Mouse (Mus musculus): ENCODE data around the gene Rs1.

Gene Rs1

GRCm38 (mm10) chrX:160767713-160768112 lies at the start of gene Rs1:
TSS of gene Rs1 (plus strand) at chrX:160768013.
- in situ Hi-C loops (cut with MboI; ENCODE audit: unreplicated experiment in 2 of 2) = loop anchor here in 1 of 2 experiments (25.0 kb wide), 1 partner anchor 245 kb away; no protein-coding TSS in a partner anchor

DNA sequence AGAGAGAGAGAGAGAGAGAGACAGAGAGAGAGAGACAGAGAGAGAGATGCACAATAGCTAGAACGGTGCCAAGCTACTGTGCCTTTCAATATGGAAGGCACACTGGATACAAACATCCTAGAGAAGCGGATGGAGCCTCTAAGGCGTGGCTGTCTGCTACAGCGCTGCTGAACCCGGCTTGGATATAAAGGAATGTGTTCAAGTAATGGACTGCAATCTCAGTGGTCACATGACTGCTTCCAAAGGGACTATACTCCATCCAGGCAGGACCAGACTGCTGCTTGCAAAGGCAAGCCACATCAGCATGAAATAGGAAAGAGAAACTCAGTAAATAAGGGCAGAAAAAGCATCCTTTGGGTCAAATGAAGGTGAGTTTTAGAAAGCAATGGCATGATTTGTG lies 32.2 kb upstream of the Rs1 start, which contains the start of gene Ppef1:
Ppef1 (minus strand) TSS at position 116 of the 400 bp plus-strand sequence.
- in situ Hi-C loops (cut with MboI; ENCODE audit: unreplicated experiment in 2 of 2) = no loop called here

GRCm38 (mm10) chrX:160745399-160745798 lies 22.4 kb upstream of the Rs1 start:
- in situ Hi-C loops (cut with MboI; ENCODE audit: unreplicated experiment in 2 of 2) = no loop called here

DNA sequence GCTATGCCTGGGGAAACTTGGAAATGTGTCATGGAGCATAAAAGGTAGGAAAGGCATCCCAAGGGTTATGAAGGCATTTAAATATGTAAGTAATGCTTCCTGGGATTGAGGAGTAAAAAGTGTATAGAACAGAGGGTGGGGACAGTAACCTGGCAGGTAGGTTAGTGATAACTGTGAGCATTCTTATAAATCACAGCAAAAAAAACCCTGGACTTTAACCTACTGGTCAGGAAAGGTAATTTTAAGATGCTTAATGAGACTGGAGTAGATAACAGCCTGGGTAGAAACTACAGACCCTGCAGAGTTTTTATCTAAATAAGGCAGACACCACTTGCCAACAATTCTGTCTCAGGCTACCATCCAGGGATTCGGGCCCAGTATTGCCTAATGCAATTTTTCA lies 19.2 kb upstream of the Rs1 start:
- in situ Hi-C loops (cut with MboI; ENCODE audit: unreplicated experiment in 2 of 2) = no loop called here

DNA sequence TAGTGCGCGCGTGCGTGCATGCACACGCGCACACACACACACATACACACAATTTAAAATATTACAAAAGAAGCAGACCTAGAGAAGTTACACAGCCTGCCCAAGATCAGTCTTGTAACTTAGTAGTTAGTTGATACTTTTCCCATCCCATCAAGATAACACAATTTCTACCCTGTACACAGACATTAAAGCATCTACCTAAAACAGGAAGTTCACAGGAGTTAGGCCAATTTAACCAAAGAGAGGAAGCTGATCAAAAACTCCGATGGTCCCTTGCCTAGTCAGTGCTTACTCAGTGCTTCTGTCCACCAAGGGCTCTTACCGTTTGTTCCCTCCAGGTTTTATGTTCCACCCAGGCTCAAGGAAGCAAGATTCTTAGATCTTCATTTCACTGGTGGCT lies 17.0 kb upstream of the Rs1 start:
- in situ Hi-C loops (cut with MboI; ENCODE audit: unreplicated experiment in 2 of 2) = loop anchor here in 1 of 2 experiments (25.0 kb wide), 1 partner anchor 261 kb away; no protein-coding TSS in a partner anchor

GRCm38 (mm10) chrX:160765389-160766232 lies 2.2 kb upstream of the Rs1 start:
- in situ Hi-C loops (cut with MboI; ENCODE audit: unreplicated experiment in 2 of 2) = loop anchor here in 1 of 2 experiments (25.0 kb wide), 1 partner anchor 247 kb away; no protein-coding TSS in a partner anchor

DNA sequence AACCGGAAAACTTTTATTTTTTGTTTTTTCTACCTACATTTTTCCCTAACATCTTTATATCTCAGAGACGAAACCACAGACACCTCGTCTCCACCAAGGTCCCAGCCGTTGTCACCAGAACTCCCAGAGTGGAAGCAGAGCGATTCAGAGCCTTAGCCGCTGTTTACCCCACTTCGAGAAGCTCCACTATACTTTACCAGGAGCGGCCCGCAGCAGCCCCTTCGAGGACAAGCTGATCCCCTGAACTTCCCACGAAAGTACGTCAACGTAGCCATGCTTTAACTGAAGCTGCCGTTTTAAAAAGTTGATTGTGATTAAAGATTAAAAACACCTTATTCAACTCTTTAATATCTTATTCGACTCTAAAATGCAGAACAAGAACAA lies 1.6 kb upstream of the Rs1 start:
- in situ Hi-C loops (cut with MboI; ENCODE audit: unreplicated experiment in 2 of 2) = loop anchor here in 1 of 2 experiments (25.0 kb wide), 1 partner anchor 246 kb away; no protein-coding TSS in a partner anchor

DNA sequence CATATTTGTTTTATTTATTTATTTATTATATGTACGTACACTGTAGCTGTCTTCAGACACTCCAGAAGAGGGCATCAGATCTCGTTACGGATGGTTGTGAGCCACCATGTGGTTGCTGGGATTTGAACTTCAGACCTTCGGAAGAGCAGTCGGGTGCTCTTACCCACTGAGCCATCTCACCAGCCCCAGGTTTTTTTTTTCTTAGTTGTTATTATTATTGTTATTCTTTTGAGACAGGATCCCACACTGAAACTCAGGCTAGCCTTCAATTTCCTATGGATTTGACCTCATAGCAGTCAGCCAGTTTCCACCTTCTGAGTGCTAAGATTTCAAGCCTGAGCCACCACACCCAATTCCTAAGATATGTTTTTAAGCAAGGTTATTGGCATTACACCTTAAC lies 1.8 kb downstream of the Rs1 start:
- in situ Hi-C loops (cut with MboI; ENCODE audit: unreplicated experiment in 2 of 2) = loop anchor here in 1 of 2 experiments (25.0 kb wide), 1 partner anchor 243 kb away; no protein-coding TSS in a partner anchor

DNA sequence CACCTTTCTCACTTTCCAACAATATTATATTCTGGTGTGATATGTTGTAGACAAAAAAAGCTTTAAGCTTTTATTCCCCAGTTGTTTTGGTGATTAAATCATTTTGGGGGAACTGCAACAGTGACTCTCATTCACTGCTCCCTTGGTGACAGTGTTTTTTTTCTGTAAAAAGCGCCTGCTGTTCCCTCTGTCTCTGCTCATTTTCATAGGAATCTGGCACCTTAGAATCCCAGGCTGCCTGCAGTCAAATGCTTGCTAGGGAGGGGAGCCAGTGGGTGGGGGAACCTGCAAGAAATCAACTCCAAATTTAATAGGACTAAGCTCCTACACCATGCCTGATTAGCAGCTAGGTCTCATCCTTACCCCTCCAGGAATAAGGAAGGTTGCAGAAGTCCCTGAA lies 5.2 kb downstream of the Rs1 start:
- in situ Hi-C loops (cut with MboI; ENCODE audit: unreplicated experiment in 2 of 2) = loop anchor here in 1 of 2 experiments (25.0 kb wide), 1 partner anchor 239 kb away; no protein-coding TSS in a partner anchor

GRCm38 (mm10) chrX:160782276-160782675 lies 14.5 kb downstream of the Rs1 start:
- in situ Hi-C loops (cut with MboI; ENCODE audit: unreplicated experiment in 2 of 2) = no loop called here

DNA sequence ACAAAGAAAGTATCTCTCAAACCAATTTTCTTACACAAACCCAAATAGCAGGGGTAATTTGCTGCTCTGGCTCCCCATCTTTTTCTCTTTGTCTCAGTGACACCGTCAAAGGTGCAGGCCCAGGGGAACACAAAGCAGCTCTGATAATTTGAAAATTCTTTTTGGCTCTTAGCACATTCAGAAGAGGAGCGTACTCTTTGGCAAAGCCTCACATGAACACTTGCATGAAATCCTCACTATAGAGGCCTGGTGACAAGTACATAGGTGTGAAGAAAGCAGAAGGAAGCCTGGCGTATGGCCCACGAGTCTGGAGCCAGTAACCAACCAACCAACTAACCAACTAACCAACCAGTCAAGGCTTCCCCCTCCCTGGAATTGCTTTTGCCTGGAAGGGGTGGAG lies 27.1 kb downstream of the Rs1 start:
- in situ Hi-C loops (cut with MboI; ENCODE audit: unreplicated experiment in 2 of 2) = no loop called here

GRCm38 (mm10) chrX:160804409-160805150 lies 36.8 kb downstream of the Rs1 start:
- in situ Hi-C loops (cut with MboI; ENCODE audit: unreplicated experiment in 2 of 2) = no loop called here

DNA sequence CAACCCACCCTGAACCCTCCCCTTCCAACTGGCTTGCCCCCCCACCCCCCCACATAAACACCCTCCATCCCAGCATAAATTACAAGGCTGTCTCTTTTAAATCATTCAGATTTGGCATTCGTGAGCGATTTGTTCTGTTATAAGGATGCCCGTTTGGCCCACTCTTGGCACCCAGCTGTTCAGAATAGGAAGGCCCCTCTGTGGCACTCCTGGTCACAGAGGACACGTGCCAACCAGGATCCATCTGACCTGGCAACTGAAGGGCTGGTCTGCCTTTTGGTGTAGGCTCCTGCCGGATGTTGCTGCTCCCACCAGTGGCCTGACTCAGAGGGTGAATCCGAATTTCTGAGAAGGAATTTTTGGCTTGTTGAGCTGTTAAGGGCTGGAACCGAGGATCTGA lies 40.4 kb downstream of the Rs1 start:
- in situ Hi-C loops (cut with MboI; ENCODE audit: unreplicated experiment in 2 of 2) = no loop called here
